Comparison of ENCODE assay signal across 16 mouse cellular contexts in genomic region chr4:84022323-84022722, GRCm38 (mm10).
"Had no signal": no experiment of that assay in that cellular context is flagged by ENCODE, and none has a peak within 500 bp of the region (broad histone marks: within the 10 kb centered on the region; RNA-seq: fewer than 3 reads in every experiment).

No protein-coding gene starts in this region.

- DNase-seq: kidney, adult 11 months; kidney, adult 9 months; kidney, postnatal 36 days; layer of hippocampus, adult 9-11 months; layer of hippocampus, postnatal 36 days; left cerebral cortex, postnatal 4 days; lung, adult 2 months; lung, postnatal 36 days; right cerebral cortex, postnatal 14 days; thymus, adult 18-20 months; thymus, postnatal 36 days had no signal

- H3K4me3 ChIP-seq: liver, embryonic 15.5 days; midbrain, embryonic 10.5 days; midbrain, embryonic 15.5 days had no signal

- H3K27ac ChIP-seq: kidney, postnatal 0 days; liver, embryonic 15.5 days; midbrain, embryonic 10.5 days; midbrain, embryonic 15.5 days had no signal

- H3K36me3 ChIP-seq: liver, embryonic 15.5 days; midbrain, embryonic 10.5 days; midbrain, embryonic 15.5 days had no signal

- H3K27me3 ChIP-seq: liver, embryonic 15.5 days; midbrain, embryonic 15.5 days had no signal

- H3K9me3 ChIP-seq: liver, embryonic 15.5 days; midbrain, embryonic 10.5 days; midbrain, embryonic 15.5 days had no signal

- H3K4me1 ChIP-seq: liver, embryonic 15.5 days; midbrain, embryonic 15.5 days had no signal

- ATAC-seq: lung, postnatal 0 days; midbrain, embryonic 15.5 days had no signal
